Mouse (Mus musculus): ENCODE data around the gene Slc25a54. TPM values are rescaled to one million over a fixed set of nuclear protein-coding genes. Genes with fewer than 3 reads are reported as not detected.

The Slc25a54 gene
- total and polyA plus RNA-seq, 3 experiments: not detected

GRCm38 (mm10) chr3:109134036-109134435 is 53.8 kb downstream of the Slc25a54 start:
- no peak overlapping the region for H3K4me3 ChIP-seq (ENCODE audit: low read depth, low read length)
- no peak for DNase-seq (ENCODE audit: low spot score)
- H3K36me3 ChIP-seq (replicated peaks): no peaks in the 10 kb centered on the region
- no peak for ATAC-seq (ENCODE audit: extremely low read depth, insufficient number of reproducible peaks, low FRiP score, poor library complexity, severe bottlenecking)
- H3K4me1 ChIP-seq (ENCODE audit: insufficient read depth, low read depth, low read length): no peaks in the 10 kb centered on the region
- H3K9me3 ChIP-seq (replicated peaks): peaks cover 21% of the 10 kb centered on the region
- TF ChIP-seq GATA1 (IDR thresholded peaks at IDR 0.05; ENCODE audit: borderline replicate concordance, low read length) (no peak), POLR2AphosphoS5 (IDR thresholded peaks at IDR 0.05; ENCODE audit: insufficient replicate concordance, low read depth, low read length) (no peak), TAL1 (conservative IDR thresholded peaks at IDR 0.05; ENCODE audit: low read depth, low read length) (no peak), GATA2 (IDR thresholded peaks at IDR 0.05; ENCODE audit: borderline replicate concordance, low read depth, low read length) (no peak), CTCF (IDR thresholded peaks at IDR 0.05; ENCODE audit: low read depth, low read length) (no peak)
- no peaks in the 10 kb centered on the region for H3K27me3 ChIP-seq (ENCODE audit: insufficient read depth, low read length)

GRCm38 (mm10) chr3:109135352-109135751 is 55.1 kb downstream of the Slc25a54 start:
- ATAC-seq (ENCODE audit: extremely low read depth, insufficient number of reproducible peaks, low FRiP score, poor library complexity, severe bottlenecking): no peak
- no peaks in the 10 kb centered on the region for H3K4me1 ChIP-seq (ENCODE audit: insufficient read depth, low read depth, low read length)
- H3K27me3 ChIP-seq (ENCODE audit: insufficient read depth, low read length): no peaks in the 10 kb centered on the region
- no peak for DNase-seq (ENCODE audit: low spot score)
- TF ChIP-seq CTCF (IDR thresholded peaks at IDR 0.05; ENCODE audit: low read depth, low read length) (no peak), TAL1 (conservative IDR thresholded peaks at IDR 0.05; ENCODE audit: low read depth, low read length) (no peak), GATA2 (IDR thresholded peaks at IDR 0.05; ENCODE audit: borderline replicate concordance, low read depth, low read length) (no peak), POLR2AphosphoS5 (IDR thresholded peaks at IDR 0.05; ENCODE audit: insufficient replicate concordance, low read depth, low read length) (no peak), GATA1 (IDR thresholded peaks at IDR 0.05; ENCODE audit: borderline replicate concordance, low read length) (no peak)
- no peaks in the 10 kb centered on the region for H3K36me3 ChIP-seq (replicated peaks)
- no peak overlapping the region for H3K4me3 ChIP-seq (ENCODE audit: low read depth, low read length)
- H3K9me3 ChIP-seq (replicated peaks): peaks cover 15% of the 10 kb centered on the region

GRCm38 (mm10) chr3:109152561-109152960 is 72.3 kb downstream of the Slc25a54 start:
- Histone ChIP-seq H3K9me3 (replicated peaks) (peaks cover 15% of the 10 kb centered on the region), H3K27me3 (ENCODE audit: insufficient read depth, low read length) (no peaks in the 10 kb centered on the region; the same call in 1 of the 2 replicates), H3K4me3 (ENCODE audit: low read depth, low read length) (no peak overlapping the region), H3K4me1 (ENCODE audit: insufficient read depth, low read depth, low read length) (no peaks in the 10 kb centered on the region), H3K36me3 (replicated peaks) (no peaks in the 10 kb centered on the region)
- DNase-seq (ENCODE audit: low spot score): no peak
- TF ChIP-seq GATA2 (IDR thresholded peaks at IDR 0.05; ENCODE audit: borderline replicate concordance, low read depth, low read length): no peak
- no peak for TF ChIP-seq GATA1 (IDR thresholded peaks at IDR 0.05; ENCODE audit: borderline replicate concordance, low read length)
- TF ChIP-seq CTCF (IDR thresholded peaks at IDR 0.05; ENCODE audit: low read depth, low read length): no peak
- TF ChIP-seq POLR2AphosphoS5 (IDR thresholded peaks at IDR 0.05; ENCODE audit: insufficient replicate concordance, low read depth, low read length): no peak
- no peak for TF ChIP-seq TAL1 (conservative IDR thresholded peaks at IDR 0.05; ENCODE audit: low read depth, low read length)
- no peak for ATAC-seq (ENCODE audit: extremely low read depth, insufficient number of reproducible peaks, low FRiP score, poor library complexity, severe bottlenecking)

- no peaks in the 10 kb centered on the region for H3K4me1 ChIP-seq (ENCODE audit: insufficient read depth, low read depth, low read length)
- no peak for TF ChIP-seq GATA2 (IDR thresholded peaks at IDR 0.05; ENCODE audit: borderline replicate concordance, low read depth, low read length)
- no peak for TF ChIP-seq CTCF (IDR thresholded peaks at IDR 0.05; ENCODE audit: low read depth, low read length)
- no peak for TF ChIP-seq POLR2AphosphoS5 (IDR thresholded peaks at IDR 0.05; ENCODE audit: insufficient replicate concordance, low read depth, low read length)
- TF ChIP-seq TAL1 (conservative IDR thresholded peaks at IDR 0.05; ENCODE audit: low read depth, low read length): no peak
- TF ChIP-seq GATA1 (IDR thresholded peaks at IDR 0.05; ENCODE audit: borderline replicate concordance, low read length): no peak
- no peak overlapping the region for H3K4me3 ChIP-seq (ENCODE audit: low read depth, low read length)
- peaks cover 15% of the 10 kb centered on the region for H3K9me3 ChIP-seq (replicated peaks)
- DNase-seq (ENCODE audit: low spot score) (no peak), ATAC-seq (ENCODE audit: extremely low read depth, insufficient number of reproducible peaks, low FRiP score, poor library complexity, severe bottlenecking) (no peak)
- no peaks in the 10 kb centered on the region; the same call in 1 of the 2 replicates for H3K27me3 ChIP-seq (ENCODE audit: insufficient read depth, low read length)
- H3K36me3 ChIP-seq (replicated peaks): no peaks in the 10 kb centered on the region
Observed at GRCm38 (mm10) chr3:109153410-109153809, 73.1 kb downstream of the Slc25a54 start.

- ATAC-seq (ENCODE audit: extremely low read depth, insufficient number of reproducible peaks, low FRiP score, poor library complexity, severe bottlenecking): no peak
- Histone ChIP-seq H3K4me3 (ENCODE audit: low read depth, low read length) (no peak overlapping the region), H3K4me1 (ENCODE audit: insufficient read depth, low read depth, low read length) (no peaks in the 10 kb centered on the region), H3K9me3 (replicated peaks) (peaks cover 28% of the 10 kb centered on the region), H3K36me3 (replicated peaks) (no peaks in the 10 kb centered on the region), H3K27me3 (ENCODE audit: insufficient read depth, low read length) (no peaks in the 10 kb centered on the region; the same call in 1 of the 2 replicates)
- DNase-seq (ENCODE audit: low spot score): no peak
- no peak for TF ChIP-seq CTCF (IDR thresholded peaks at IDR 0.05; ENCODE audit: low read depth, low read length)
- no peak for TF ChIP-seq GATA2 (IDR thresholded peaks at IDR 0.05; ENCODE audit: borderline replicate concordance, low read depth, low read length)
- no peak for TF ChIP-seq GATA1 (IDR thresholded peaks at IDR 0.05; ENCODE audit: borderline replicate concordance, low read length)
- no peak for TF ChIP-seq POLR2AphosphoS5 (IDR thresholded peaks at IDR 0.05; ENCODE audit: insufficient replicate concordance, low read depth, low read length)
- TF ChIP-seq TAL1 (conservative IDR thresholded peaks at IDR 0.05; ENCODE audit: low read depth, low read length): no peak
Observed at GRCm38 (mm10) chr3:109155926-109156669, 75.8 kb downstream of the Slc25a54 start.

GRCm38 (mm10) chr3:109157481-109157880 is 77.2 kb downstream of the Slc25a54 start:
- Histone ChIP-seq H3K4me3 (ENCODE audit: low read depth, low read length) (no peak overlapping the region), H3K27me3 (ENCODE audit: insufficient read depth, low read length) (no peaks in the 10 kb centered on the region), H3K4me1 (ENCODE audit: insufficient read depth, low read depth, low read length) (no peaks in the 10 kb centered on the region), H3K36me3 (replicated peaks) (no peaks in the 10 kb centered on the region), H3K9me3 (replicated peaks) (peaks cover 24% of the 10 kb centered on the region)
- ATAC-seq (ENCODE audit: extremely low read depth, insufficient number of reproducible peaks, low FRiP score, poor library complexity, severe bottlenecking) (no peak), DNase-seq (ENCODE audit: low spot score) (no peak)
- TF ChIP-seq GATA1 (IDR thresholded peaks at IDR 0.05; ENCODE audit: borderline replicate concordance, low read length) (no peak), TAL1 (conservative IDR thresholded peaks at IDR 0.05; ENCODE audit: low read depth, low read length) (no peak), CTCF (IDR thresholded peaks at IDR 0.05; ENCODE audit: low read depth, low read length) (no peak), POLR2AphosphoS5 (IDR thresholded peaks at IDR 0.05; ENCODE audit: insufficient replicate concordance, low read depth, low read length) (no peak), GATA2 (IDR thresholded peaks at IDR 0.05; ENCODE audit: borderline replicate concordance, low read depth, low read length) (no peak)

Data from G1E (cell line).